Mouse (Mus musculus): ENCODE data around the gene Krtap29-1.

DNA sequence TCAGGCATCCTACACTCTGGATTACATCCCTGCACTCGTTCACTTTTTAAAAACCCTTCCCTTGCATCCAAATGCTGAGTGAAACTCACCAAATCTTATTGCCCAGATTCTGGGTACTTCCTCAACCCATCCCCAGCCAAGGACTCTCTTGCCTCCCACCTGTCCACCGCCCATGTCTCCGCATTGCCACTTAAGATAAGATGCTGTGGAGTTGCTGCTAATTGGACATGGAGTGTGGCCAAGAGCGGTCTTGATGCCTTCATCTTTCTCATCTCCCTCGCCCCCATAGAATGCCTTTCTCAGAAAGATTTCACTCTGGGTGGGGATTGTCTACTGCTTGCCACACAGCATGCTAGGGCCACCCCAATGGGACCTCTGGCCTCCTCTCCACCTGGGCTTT lies 29.5 kb upstream of the Krtap29-1 start:
- TF ChIP-seq GATA1 (IDR thresholded peaks at IDR 0.05; ENCODE audit: low read length) (no peak), TAL1 (IDR thresholded peaks at IDR 0.05; ENCODE audit: low read length) (no peak)

Measured in erythroblast, embryonic 14.5 days (primary cell).